Mouse (Mus musculus): ENCODE results near the gene Prrt2. TPM values are rescaled to one million over a fixed set of nuclear protein-coding genes. Genes with fewer than 3 reads are reported as not detected.

Prrt2 gene
- polyA plus RNA-seq, 1 experiment, result not detected

DNA sequence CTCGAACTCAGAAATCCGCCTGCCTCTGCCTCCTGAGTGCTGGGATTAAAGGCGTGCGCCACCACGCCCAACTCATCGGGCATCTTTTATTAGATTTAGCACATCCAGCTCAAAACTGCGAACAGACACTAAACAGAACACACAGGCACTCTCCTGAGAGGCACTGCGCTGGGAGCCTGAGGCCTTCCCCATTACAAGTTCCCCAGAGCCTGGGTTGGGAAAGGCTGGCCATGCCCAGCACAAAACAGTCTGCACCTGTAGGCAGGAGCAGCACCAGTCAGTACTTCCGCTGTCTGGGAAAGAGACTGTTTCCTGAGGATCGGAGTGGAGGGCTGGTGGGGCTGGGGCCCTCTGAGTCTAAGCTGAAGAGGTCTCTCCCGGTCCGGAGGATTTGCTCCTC, 6.0 kb downstream of the Prrt2 start:
- no peak overlapping the region for H3K4me3 ChIP-seq (ENCODE audit: insufficient read depth, low read length)
- TF ChIP-seq POLR2A (IDR thresholded peaks at IDR 0.05; ENCODE audit: borderline replicate concordance, low read depth, low read length) (no peak), CTCF (IDR thresholded peaks at IDR 0.05; ENCODE audit: low read depth, low read length) (no peak)
- peaks cover 43% of the 10 kb centered on the region for H3K4me1 ChIP-seq (ENCODE audit: control insufficient read depth, insufficient read depth, low read length)
- H3K27ac ChIP-seq (ENCODE audit: insufficient read depth, low read depth, low read length), result no peak overlapping the region

DNA sequence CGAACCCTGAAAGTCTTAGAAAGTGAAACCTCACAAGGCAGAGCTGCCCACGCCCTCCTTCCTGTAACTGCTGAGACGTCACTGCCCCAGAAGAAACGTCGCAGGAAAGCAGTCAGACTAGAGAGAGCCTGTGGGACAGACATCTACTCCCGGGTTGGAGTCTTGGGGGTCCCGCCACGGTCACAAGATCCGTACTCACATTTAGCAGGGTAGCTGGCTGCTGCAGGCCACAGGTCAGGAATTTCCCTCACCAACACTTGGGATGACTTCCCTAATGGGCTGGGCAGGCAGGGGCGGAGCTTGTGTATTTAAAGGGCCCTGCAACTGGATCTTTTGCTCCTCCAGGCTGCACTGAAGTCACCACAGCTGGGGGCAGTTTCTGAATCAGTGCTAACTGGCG, 6.7 kb downstream of the Prrt2 start, which contains the start of gene Mvp:
Gene Mvp, minus strand, starts transcription at position 302 of the 400 bp plus-strand sequence.
- Histone ChIP-seq H3K27ac (ENCODE audit: insufficient read depth, low read depth, low read length) (peak within 1 kb of the TSS; percentile 83), H3K4me1 (ENCODE audit: control insufficient read depth, insufficient read depth, low read length) (peaks cover 49% of the 10 kb centered on the region)

DNA sequence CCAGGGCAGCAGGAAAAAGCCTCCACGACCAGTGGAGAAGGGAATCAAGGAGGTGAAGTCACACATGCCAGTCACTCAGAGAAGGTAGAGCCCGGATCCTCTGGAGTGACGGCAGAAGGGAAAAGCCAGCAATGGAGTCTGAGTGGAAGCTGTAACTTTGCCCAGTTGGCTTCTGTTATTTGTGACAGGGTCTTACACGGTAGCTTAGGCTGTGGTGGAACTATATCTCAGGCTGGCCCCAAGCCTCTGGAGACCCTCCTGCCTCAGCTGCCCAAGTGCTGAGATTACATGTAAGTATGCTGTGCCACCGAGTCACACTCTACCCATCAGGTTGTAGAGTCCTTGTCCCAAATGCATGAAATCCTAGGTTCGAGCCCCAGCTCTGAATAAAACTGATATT, 7.6 kb downstream of the Prrt2 start:
- H3K4me1 ChIP-seq (ENCODE audit: control insufficient read depth, insufficient read depth, low read length), result peaks cover 57% of the 10 kb centered on the region
- no peak overlapping the region for H3K27ac ChIP-seq (ENCODE audit: insufficient read depth, low read depth, low read length)
- TF ChIP-seq CTCF (IDR thresholded peaks at IDR 0.05; ENCODE audit: low read depth, low read length), result no peak
- no peak for TF ChIP-seq POLR2A (IDR thresholded peaks at IDR 0.05; ENCODE audit: borderline replicate concordance, low read depth, low read length)
- peak overlapping the region; percentile 95 for H3K4me3 ChIP-seq (ENCODE audit: insufficient read depth, low read length)

More for the DNA sequence above, 6.7 kb downstream of the Prrt2 start, which contains the start of gene Mvp:
- TF ChIP-seq CTCF (IDR thresholded peaks at IDR 0.05; ENCODE audit: low read depth, low read length) (no peak), POLR2A (IDR thresholded peaks at IDR 0.05; ENCODE audit: borderline replicate concordance, low read depth, low read length) (no peak)
- H3K4me3 ChIP-seq (ENCODE audit: insufficient read depth, low read length), result peak within 1 kb of the TSS; percentile 95

DNA sequence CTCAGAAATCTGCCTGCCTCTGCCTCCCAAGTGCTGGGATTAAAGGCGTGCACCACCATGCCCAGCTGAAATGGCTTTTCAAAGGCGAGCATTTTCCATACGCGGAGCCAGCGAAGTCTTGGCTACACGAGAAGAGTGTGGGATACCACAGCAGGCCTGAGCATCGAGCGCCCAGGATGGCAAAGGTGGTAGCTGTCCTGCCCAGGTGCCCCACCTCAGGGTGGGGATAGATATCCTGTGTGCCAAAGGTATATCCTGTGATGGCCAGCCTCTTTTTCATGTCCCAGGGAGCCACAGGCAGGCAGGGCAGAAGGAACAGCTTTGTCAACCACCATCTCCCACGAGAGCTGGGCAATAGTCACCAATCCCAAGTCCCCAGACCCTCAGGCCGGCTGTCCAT, 8.2 kb downstream of the Prrt2 start:
- Histone ChIP-seq H3K27ac (ENCODE audit: insufficient read depth, low read depth, low read length) (no peak overlapping the region), H3K4me3 (ENCODE audit: insufficient read depth, low read length) (peak overlapping the region; percentile 95), H3K4me1 (ENCODE audit: control insufficient read depth, insufficient read depth, low read length) (peaks cover 62% of the 10 kb centered on the region)
- no peak for TF ChIP-seq POLR2A (IDR thresholded peaks at IDR 0.05; ENCODE audit: borderline replicate concordance, low read depth, low read length)
- no peak for TF ChIP-seq CTCF (IDR thresholded peaks at IDR 0.05; ENCODE audit: low read depth, low read length)

DNA sequence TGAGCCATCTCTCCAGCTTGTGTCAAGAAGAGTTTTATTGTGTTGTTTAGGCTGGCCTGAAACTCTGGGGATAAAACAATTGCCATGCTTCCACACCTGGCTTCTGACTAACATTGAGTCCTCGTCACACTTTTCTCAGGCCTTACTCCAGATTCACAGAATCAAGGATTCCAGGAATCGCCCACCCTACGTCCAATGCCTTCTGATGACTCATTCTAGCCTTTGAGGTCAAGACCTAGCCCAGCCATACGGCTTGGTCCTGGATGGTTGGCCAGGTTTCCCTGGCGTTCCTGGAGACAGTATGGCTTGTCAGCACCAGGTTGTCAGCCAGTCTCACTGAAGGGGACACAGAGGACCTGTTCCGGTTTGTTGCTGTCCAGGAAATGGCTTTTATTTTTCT, 8.6 kb downstream of the Prrt2 start:
- Histone ChIP-seq H3K4me1 (ENCODE audit: control insufficient read depth, insufficient read depth, low read length) (peaks cover 67% of the 10 kb centered on the region), H3K27ac (ENCODE audit: insufficient read depth, low read depth, low read length) (no peak overlapping the region), H3K4me3 (ENCODE audit: insufficient read depth, low read length) (no peak overlapping the region)
- TF ChIP-seq CTCF (IDR thresholded peaks at IDR 0.05; ENCODE audit: low read depth, low read length) (no peak), POLR2A (IDR thresholded peaks at IDR 0.05; ENCODE audit: borderline replicate concordance, low read depth, low read length) (no peak)

DNA sequence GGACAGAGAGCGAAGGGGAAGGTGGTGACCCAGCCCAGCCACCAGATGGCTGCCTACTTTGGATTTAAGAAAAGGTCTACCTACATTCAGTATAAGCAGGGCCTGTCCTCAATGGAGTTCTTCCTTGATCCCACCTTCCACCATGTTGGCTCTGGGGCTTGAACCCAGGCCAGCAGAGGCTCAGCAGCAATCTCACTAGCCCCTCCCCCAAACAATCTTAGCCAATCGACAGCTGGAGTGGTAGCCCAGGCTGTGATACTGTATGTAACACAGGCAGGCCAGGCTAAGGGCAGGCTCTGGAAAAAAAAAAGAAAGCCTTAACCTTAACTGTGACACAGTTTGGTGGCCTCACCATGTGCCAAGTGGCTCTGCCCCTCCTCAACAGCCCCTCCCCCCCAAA, 9.3 kb downstream of the Prrt2 start:
- H3K27ac ChIP-seq (ENCODE audit: insufficient read depth, low read depth, low read length), result no peak overlapping the region
- no peak overlapping the region for H3K4me3 ChIP-seq (ENCODE audit: insufficient read depth, low read length)
- TF ChIP-seq POLR2A (IDR thresholded peaks at IDR 0.05; ENCODE audit: borderline replicate concordance, low read depth, low read length), result no peak
- TF ChIP-seq CTCF (IDR thresholded peaks at IDR 0.05; ENCODE audit: low read depth, low read length), result peak; percentile 13; the same call in 1 of the 2 replicates
- peaks cover 69% of the 10 kb centered on the region for H3K4me1 ChIP-seq (ENCODE audit: control insufficient read depth, insufficient read depth, low read length)

DNA sequence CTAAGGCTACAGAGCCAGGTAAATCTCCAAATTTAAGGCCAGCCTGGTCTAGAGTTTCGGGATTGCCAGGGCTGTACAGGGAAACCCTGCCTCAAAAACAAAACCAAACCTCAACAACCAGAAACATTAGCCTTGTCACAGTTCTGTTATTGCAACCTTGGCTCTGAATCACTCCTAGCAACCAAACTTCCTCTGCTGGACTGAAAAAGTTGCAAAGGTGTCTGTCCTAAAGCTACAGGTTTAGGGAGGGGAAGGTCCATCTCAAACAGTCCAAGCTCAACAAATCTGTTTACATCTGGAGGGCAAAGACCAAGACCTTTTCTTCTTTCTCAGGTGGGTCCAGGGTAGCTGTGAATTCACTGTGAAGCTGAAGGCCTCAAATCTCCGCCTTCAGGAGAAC, 10.0 kb downstream of the Prrt2 start:
- no peak overlapping the region for H3K4me3 ChIP-seq (ENCODE audit: insufficient read depth, low read length)
- H3K27ac ChIP-seq (ENCODE audit: insufficient read depth, low read depth, low read length), result peak overlapping the region; percentile 13; the same call in 1 of the 2 replicates
- TF ChIP-seq CTCF (IDR thresholded peaks at IDR 0.05; ENCODE audit: low read depth, low read length) (no peak), POLR2A (IDR thresholded peaks at IDR 0.05; ENCODE audit: borderline replicate concordance, low read depth, low read length) (no peak)
- peaks cover 69% of the 10 kb centered on the region for H3K4me1 ChIP-seq (ENCODE audit: control insufficient read depth, insufficient read depth, low read length)

DNA sequence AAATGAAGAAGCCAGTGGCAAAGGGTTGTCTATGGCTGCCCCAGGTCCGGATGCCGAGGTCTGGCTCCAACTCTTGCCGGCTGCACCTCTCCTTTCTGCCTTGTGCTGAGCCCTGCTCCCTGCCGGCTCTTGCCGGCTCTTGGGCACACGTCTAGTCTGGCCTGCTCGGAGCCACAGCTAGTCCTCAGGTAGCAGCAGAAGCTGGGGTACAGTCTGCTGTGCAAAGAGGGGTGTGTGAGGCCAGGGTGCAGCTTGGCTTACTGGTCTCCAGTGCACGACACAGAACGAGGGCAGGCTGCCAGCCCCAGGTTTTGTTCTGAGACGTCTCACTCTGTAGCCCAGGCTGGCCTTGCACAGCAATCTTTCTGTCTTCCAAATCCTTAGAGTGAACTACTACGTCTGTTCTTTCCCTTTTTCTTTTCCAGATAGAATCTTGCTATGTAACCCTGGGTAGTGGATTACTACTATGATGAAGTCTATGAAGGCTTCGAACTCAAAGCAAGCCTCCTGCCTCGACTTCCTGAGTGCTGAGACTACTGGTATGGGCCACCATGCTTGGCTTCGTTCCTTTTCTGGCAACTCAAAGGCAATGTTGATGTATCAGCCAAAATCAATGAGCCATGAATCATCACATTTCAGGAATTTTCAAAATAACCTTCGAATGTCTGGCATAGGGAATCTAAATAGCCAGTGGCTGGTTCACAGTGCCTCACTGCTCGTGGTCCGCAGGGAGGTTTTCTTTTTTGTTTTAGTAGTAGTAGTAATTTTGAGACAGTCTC, 11.5 kb downstream of the Prrt2 start:
- peak overlapping the region; percentile 91 for H3K27ac ChIP-seq (ENCODE audit: insufficient read depth, low read depth, low read length)
- H3K4me3 ChIP-seq (ENCODE audit: insufficient read depth, low read length), result no peak overlapping the region
- H3K4me1 ChIP-seq (ENCODE audit: control insufficient read depth, insufficient read depth, low read length), result peaks cover 60% of the 10 kb centered on the region
- TF ChIP-seq CTCF (IDR thresholded peaks at IDR 0.05; ENCODE audit: low read depth, low read length), result no peak
- TF ChIP-seq POLR2A (IDR thresholded peaks at IDR 0.05; ENCODE audit: borderline replicate concordance, low read depth, low read length), result no peak

DNA sequence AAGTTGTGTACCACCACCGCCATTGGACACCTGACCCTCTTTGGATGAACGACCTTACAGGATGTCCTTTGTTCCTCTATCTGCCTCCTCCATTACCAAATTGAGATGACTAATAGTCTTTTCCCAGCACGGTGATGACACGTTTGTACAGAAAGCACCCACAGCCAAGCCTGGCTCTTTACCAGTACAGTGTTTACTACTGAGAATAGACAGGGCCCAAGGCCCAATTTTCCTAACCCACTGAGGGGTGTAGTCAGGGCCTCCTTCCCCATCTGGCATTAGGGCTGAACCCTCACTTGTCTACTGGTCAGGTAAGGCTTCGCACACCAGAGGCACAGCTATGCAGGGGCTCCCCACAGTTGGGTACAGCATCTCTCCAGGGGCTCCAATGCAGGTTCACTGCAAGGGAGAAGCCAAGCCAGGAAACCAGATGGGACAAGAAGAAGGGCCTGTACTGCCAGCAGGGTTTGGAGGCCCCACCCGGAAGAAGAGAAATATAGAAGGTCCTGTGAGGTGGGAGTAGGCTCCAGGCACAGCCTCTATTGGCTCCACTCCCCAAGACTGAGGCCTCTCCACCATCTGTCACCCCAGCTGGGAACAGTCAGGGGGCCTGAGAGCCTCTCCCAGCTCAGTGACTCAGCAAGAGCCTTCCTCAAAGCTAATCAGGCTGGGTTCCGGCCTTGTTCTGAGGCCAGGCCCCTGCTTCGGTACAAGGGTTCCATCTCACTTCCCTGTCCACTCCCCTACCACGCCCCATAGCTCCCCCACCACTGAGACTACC, 12.6 kb downstream of the Prrt2 start:
- peaks cover 59% of the 10 kb centered on the region for H3K4me1 ChIP-seq (ENCODE audit: control insufficient read depth, insufficient read depth, low read length)
- peak overlapping the region; percentile 91 for H3K27ac ChIP-seq (ENCODE audit: insufficient read depth, low read depth, low read length)
- TF ChIP-seq CTCF (IDR thresholded peaks at IDR 0.05; ENCODE audit: low read depth, low read length), result no peak
- TF ChIP-seq POLR2A (IDR thresholded peaks at IDR 0.05; ENCODE audit: borderline replicate concordance, low read depth, low read length), result no peak
- H3K4me3 ChIP-seq (ENCODE audit: insufficient read depth, low read length), result peak overlapping the region; percentile 18; the same call in 1 of the 2 replicates
